Mouse (Mus musculus): ENCODE data around the gene Pp2d1. TPM values are rescaled to one million over a fixed set of nuclear protein-coding genes. Genes with fewer than 3 reads are reported as not detected.

Pp2d1 gene
- total RNA-seq, 2 experiments from 2014 or later = not detected

DNA sequence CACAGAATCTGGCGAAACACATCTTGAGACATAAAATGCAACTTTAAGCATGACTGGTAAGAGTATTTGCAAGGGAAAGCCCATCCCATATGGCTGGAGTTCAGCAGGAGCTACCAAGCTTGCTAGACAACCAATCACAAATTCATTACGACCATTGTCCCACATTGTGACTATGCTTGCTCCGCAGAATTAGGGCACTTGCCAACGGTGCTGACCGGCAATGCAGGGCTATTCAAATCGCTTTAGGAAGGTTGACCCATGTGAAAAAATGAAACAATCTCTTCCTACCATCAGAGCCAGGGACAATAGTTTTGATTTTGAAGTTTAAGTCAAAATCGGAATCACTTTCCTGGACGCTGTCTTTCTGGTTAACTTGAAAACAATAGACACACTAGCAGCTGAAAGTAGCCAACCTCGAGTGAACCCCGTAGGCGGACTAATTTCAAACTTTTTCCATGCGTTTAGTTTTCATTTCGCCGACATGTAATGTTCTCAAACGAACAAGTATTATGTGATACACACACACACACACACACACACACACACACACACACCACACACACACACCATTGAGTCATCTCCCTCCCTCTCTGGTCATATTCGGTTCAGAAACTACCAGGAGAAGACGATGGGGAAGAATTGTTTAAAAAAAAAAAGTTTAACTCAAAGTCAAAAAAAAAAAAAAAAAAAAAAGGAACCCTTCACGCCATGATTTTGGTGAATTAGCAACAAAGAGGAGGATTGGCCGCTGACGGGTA lies 27.1 kb upstream of the Pp2d1 start, which contains the start of gene Kat2b:
Gene Kat2b, plus strand, starts transcription at position 701 of the 758 bp plus-strand sequence.
- peak; percentile 47 for DNase-seq

DNA sequence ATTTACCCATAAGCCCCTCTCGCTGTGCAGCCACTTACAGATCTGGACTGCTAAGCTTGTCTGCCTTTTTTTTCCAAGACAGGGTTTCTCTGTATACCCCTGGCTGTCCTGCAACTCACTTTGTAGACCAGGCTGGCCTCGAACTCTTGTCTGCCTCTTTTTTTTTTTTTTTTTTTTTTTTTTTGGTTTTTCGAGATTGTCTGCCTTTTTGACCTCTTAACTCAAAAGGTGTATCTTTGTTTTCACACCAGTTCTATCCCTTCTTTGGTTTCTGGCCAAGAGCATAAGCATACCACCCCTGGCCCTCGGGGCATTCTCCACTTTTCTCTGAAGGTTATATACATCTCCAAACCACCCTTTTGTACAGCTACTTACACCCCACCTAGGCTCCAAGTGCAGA lies 25.6 kb upstream of the Pp2d1 start:
- no peak for DNase-seq

DNA sequence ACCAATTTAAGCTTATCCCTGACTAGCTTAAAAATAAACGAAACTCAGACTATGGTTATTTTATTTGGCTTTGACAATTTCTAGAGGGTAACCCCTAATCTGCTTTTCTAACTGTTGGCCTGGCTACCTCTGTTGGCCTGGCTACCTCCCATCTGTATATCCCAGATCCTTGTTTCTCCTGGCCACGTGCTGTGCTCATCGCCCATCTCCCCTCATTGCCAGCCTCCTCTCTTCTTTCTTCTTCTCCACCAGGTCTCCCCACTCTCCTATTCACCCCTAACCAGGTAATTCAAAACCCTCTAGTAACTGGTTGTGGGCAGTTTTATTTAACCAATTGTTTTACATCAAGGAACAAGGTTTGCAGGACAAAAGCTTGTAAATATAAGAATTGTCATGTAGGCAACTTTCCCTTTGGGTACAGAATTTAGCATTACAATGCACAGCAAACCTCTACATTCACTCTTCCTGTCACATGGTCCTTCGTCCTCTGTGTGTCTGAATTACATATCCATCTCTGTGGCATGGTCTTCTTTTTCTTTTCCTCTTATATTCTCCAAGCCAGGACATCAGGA lies 22.3 kb upstream of the Pp2d1 start:
- DNase-seq = no peak

DNA sequence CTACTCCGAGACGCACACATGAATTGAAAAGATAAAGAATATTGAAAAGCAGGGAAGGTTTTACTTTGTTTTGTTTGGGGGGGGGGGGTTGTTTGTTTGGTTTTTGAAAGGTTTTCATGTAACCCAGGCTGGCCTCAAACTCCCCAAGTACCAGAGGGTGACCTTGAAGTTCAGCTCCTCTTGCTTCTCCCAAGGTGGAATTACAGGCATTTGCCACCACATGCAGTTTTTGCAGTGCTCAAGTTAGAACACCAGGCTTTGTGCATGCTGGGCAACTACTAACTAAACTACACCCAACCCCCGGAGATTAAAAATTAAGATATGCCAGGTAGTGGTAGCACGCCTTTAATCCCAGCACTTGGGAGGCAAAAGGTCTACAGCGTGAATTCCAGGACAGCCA lies 20.4 kb upstream of the Pp2d1 start:
- DNase-seq = no peak

DNA sequence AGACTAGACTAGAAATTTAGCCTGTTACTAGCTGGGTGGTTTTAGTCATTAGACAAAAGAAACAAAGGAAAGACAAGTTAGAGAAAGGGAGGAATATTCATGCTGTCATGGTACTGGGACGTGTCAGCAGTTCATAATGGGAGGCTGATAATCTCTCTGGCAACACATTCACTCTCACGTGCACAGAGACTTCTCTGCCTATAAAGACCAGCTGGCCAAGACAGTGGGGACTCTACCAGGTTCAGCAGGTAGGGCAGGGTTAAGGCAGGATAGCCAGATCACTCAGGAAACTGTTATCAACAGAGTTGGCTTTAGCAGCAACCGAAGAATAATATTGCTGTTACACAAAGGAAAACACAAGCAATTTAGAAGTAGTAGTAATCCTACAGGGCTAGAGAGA lies 18.2 kb upstream of the Pp2d1 start:
- no peak for DNase-seq

DNA sequence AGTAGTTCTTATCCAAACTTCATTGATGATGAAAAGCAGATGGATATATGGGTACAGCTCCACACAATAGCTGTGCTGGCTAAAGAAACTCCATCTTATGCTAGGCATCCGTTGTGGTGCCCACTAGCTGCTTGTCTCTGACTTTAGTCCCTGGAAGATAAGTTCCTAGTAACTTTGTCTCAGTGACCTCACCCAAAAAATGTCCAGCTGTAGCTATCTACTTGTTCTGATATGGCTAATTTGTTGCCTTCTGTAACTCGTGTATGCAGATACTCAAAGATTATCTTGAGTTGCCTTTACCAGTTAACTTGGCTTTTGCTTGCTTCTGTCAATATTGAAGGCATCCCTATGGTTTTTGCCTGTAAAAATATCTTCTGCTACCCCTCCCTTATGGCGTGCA lies 15.6 kb upstream of the Pp2d1 start:
- DNase-seq = no peak

DNA sequence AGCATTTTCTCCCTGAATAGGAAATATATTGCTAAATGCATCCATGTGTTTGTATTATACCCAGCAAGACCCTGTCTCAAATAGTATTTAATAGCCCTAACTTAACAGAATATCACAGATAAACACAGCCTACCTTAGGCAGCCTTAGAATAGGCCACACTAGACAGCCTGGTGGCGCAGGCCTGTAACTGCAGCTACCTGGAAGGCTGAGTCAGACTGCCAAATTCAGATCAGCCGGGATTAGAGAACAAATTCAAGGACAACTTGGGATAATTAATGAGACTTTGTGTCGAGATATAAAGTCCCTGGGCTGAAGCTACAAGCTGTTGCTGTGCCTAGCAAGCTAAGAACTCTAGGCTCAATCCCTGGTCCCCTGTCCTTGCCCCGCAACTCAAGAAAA lies 14.8 kb upstream of the Pp2d1 start:
- no peak for DNase-seq

DNA sequence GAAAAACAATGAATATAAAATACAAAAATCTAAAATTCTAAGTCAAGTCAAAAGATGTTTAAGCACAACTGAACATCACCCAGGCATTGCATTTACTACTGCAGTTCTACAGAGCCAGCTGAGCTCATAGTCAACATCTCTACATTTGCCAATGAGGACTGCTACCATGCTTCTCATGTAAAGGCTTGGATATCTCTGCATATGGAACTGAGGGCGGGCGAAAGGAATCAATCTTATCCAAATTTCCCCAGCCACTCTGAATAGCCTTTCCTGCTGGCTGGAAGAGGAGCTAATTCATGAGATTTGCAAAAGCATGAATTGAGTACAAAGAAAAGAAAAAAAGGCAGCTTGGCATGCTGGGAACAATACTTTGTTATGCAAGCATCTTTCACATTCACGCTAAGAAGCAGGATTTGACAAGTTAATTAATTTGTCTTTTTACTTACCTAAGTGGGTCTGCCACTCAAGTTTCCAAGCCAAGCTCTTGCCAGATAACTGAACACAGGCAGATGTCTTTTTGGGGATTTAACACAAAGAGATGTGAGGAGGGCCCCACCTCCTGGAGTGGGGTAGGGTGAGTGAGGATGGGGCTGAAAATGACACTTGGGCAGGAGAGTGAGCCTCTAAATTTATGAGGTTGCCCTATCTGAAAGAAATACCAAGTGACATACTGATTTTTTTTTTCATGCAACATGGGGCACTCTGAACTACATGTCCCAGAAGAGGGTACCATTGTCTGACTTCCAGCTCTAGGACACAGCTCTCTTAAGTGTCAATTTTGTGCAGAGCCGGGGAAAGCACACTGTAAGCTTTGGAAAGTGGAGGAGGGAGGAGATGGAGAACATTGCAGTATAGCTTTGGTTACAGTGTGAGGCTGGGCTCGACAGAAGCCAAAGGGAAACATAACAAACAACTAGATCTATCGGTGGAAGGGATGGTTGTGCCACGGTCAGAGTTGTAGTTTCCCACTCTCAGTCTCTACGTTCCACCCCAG lies 12.4 kb upstream of the Pp2d1 start:
- DNase-seq = no peak

DNA sequence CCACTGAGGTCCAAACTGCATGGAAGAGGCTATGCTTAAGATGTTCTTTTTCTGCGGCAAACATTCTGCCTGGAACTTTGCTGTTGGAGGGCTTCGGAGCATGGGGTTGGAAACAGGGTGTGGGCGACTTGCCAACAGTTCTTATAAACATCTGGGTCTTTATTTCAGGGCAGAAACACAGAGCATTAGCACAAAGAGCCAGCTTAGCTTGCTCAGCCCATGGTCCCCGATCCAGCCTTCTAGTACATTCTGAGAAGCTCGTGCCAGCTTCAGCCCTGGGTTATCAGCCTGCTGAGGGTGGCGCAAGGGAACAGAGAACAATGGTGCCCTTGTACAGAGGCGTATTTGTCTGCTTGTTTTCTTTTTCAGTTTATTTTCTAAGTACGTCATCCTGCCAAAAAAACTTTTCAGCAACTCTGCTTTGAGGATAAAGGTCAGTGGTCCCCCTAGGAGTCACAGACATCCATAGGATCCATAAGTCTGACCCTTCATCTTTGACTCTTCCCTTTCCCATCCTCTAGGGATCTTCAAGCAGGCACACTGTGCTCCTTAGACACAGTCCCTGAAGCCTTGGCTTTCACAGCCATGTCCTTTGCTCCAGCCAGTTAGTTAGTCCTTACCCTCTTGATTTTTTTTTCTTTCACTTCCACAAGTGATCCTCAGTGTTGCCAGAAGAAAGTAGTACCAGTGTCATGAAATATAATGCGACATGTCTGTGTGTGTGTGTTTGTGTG lies 4.5 kb upstream of the Pp2d1 start:
- no peak for DNase-seq

DNA sequence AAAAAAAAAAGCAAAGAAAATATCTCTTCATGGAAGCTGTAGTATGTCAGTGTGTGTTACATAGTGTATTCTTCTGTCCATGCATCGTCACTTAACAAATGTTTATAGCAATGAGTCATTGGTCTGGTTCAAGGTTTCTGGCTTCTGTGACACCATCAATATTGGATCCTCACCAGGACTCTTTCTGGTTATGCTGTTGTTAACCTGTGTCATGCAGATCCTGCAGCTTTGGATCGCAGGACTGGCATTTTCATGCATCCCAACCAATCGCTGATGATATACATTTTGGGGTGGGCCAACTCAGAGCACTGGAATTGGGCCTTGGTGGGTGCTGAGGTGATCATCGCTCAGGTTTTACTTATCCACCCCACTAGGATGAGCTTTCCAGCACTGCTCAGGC lies 3.3 kb upstream of the Pp2d1 start:
- DNase-seq = no peak

DNA sequence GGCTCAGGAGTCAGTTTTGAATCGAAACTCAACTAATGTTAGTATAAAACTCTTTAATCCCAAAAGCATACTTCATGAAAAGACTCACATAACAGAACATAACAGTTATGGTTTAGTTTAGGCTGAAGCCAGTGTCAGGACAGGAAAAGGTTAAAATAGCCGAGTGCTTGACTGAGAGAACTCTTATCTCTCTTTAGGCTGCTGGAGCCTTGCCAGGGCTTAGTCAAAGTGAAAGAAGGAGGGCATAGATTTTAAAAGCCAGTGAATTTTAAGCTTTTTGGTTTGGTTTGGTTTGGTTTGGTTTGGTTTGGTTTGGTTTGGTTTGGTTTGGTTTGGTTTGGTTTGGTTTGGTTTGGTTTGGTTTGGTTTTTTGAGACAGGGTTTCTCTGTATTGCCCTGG lies 6.8 kb downstream of the Pp2d1 start:
- no peak for DNase-seq

DNA sequence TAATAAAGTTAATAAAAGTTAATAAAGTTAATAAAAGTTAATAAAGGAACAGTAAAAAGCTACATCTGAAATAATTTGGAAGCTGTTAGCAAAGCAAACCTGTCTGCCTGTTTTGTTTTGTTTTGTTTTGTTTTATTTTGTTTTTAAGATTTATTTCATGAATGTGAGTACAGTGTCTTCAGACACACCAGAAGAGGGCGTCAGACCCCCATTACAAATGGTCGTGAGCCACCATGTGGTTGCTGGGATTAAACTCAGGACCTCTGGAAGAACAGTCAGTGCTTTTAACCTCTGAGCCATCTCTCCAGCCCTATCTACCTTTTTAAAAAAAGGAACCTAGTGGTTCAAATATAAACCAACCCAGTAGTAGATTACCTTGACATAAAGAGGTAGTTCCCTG lies 8.1 kb downstream of the Pp2d1 start:
- DNase-seq = no peak

DNA sequence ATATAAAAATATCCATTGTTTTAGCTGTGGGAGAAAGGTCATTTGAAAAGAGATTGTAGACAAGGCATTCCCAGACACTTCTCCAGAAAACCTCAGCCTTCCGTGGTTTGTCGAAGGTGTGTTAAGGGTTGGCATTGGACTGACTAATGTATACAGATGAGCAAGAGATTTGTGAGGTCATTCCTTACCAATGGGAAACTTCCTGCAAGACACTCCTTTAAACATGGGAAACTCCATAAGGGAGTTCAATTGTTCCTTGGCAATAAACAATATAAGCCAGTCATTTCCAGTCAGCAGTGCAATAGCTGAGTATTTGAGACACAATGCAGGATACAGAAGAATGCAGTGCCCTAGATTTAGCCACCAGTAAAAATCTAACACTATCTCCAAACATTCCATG lies 11.2 kb downstream of the Pp2d1 start:
- no peak for DNase-seq

DNA sequence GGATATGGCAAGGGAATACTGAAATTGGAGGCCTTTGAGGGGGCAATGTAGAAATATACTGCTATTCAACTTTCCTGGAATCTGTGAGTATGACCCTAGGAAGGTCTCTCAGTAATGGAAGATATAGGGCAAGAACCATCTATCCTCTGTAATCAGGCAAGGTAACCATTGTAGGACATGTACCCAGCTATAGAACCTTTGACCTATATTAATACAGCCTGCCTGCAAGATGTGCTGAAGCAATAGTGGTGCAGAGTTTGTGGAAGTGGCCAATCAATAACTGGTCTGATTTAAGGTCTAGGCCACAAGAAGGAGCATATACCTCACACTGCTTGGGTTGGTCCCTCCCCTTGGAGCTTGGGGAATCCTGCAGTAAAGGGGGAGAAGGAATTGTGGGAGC lies 18.7 kb downstream of the Pp2d1 start:
- DNase-seq = no peak

DNA sequence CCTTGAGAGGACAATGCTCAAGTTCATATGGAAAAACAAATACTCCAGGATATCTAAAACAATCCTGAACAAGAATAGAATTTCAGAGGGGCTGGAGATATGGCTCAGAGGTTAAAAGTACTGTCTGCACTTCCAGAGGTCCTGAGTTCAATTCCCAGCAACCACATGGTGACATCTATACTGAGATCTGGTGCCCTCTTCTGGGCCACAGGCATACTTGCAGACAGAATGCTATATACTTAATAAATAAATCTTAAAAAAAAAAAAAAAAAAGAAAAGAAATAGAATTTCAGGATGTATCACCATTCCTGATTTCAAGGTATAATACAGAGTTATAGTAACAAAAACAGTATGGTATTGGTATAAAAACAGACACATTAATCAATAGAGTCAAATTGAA lies 19.9 kb downstream of the Pp2d1 start:
- DNase-seq = no peak

DNA sequence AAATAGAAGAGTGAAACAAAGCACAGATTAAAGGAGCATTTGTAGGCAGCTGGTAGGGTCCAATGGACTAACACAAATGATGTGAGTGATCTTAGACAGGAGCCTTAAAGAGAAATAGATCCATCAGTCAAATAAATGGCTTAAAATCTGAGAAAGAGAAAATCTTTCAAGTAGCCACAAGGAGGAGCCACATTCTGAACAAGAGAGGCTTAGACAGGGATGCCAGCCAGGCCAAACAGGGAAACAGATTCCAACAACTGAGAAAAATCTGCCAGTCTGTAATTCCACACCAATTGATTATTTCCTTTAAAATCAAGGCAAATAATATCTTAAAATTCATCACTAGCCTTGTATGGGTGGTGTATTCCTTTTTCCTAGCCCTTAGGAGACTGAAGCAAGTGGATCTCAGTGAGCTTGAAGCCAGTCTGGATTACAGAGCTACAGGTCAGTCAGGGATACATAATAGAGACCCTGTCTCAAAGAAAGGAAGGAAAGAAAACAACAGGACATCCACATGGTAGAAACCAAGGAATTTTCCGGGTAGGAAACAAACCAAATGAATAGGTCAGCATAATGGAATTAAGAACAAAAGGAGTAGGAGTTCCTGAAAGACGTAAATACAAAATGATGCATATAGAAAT lies 26.8 kb downstream of the Pp2d1 start:
- DNase-seq = no peak

DNA sequence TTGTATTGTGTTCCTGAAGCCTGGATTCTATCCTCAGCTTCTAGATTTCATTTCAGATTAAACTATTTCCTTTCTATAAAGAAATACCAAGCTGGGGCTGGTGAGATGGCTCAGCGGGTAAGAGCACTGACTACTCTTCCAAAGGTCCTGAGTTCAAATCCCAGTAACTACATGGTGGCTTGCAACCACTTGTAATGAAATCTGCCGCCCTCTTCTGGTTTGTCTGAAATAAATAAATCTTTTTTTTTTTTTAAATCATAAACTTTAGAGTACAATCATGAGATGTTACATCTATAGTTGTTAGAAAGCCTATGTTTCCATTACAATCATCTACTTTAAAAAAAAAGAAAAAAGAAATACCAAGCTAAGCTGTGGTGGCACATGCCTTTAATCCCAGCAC lies 36.3 kb downstream of the Pp2d1 start:
- no peak for DNase-seq

DNA sequence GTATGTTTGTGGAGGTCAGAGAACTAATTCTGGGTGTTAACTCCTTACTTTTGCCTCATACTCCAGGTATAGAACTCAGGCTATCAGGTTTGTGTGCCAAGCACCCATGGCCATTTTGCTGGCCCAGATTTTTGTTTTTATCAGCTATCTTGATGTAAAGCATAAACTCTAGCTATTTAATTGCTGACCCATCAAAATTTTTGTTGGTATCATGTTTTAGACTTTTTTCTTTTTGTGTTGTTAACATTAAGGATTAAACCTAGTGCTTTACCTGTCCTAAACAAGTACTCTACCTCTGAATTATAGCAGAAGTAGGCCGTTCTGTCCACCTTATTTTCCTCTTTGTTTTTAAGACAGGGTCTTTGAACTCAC lies 50.3 kb downstream of the Pp2d1 start:
- DNase-seq = no peak

DNA sequence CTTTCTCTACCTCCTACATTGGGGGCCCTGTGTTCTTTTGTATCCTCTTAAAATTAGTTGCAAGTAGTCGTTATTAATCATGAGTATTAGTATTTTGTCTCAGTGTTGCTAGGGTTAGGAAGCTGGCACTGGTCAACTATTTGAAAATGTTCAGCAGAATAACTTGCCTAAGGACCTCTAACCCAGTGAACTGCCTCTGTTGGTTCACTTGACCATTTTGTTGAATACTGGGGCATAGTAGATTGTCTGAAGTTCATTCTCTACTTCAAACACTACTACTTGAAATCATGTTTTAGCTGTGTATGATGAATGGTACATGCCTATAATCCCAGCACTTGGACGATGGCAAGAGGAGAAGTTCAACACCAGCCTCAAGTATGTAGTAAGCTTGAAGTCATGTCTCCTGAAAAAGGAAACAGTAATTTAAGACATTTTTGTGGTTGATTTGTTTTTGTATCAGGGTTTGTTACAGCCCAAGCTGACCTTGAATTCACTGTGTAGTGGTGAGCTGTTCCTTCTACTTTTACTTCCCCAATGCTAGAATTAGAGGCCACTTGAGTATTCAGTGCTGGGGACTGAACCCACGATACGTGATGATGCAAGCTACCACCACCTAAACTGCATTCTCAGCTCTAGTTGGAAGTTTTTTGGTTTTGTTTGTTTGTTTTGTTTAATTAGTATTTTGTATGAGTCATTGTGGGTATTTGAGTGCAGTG lies 50.8 kb downstream of the Pp2d1 start:
- no peak for DNase-seq

DNA sequence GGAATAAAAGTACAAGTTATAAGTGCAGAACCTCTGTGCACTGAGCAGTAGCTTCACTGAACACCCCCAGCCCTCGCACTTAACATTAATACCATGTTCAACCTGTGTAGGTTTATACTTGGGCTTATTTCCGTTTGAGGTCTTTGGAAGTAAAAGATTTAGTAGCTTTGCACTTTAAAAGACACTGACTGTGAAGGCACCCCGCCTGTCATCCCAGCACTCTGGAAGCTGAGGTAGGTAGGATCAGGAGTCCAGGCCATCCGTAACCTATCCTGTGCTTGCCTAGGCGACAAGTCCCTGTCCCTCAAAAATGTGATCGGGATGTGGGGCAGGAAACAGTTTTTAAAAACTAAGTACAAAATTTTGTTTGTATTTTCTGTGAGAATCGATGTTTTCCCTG lies 58.8 kb downstream of the Pp2d1 start:
- DNase-seq = no peak

DNA sequence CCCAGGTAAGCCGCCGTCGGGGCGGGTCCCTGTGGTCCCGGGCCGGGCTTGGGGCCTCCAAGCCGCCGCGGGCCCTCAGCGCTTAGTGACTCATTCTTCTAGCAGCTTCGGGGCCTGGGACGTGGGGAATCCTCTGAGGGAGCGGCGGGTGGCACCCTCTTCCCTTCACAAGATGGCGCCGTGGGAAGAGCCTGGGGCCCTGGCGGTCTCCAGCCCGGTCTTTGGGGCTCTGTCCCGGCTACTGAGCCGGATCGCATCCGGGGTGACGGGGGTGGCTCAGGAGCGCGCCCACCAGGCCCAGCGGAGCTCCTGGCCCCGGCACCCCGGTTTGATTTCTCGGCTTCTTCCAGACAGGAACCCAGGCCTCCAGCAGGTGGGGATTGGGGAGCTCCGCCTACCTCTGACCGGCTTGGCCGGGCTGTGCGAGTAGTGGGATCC lies 59.6 kb downstream of the Pp2d1 start:
- no peak for DNase-seq

All from gastrocnemius, postnatal 25 days (tissue).